Mouse (Mus musculus) midbrain, embryonic 16.5 days (tissue): ENCODE data around the gene Wdr70. TPM values are rescaled to one million over a fixed set of nuclear protein-coding genes. Genes with fewer than 3 reads are reported as not detected.

Source experiments
- ATAC-seq: fragments of 200-750 bp; cut with Nextera tagmentation; 2 replicates; pipeline ENCODE4 v1.8.0; 2017; ENCODE audit warnings: moderate TSS enrichment
- H3K27ac ChIP-seq: fragments of 300-500 bp; sonication (generic); 2 replicates; pipeline ENCODE4 v1.5.1; 2014; ENCODE audit warnings: mild to moderate bottlenecking, low read length, mixed read lengths
- H3K27me3 ChIP-seq: fragments of 300-500 bp; sonication (generic); 2 replicates; pipeline ENCODE4 v1.6.1; 2014; ENCODE audit warnings: low read depth, low read length, mixed read lengths; ENCODE audit not compliant: control insufficient read depth, insufficient read depth
- H3K36me3 ChIP-seq: fragments of 300-500 bp; sonication (generic); 2 replicates; pipeline ENCODE4 v1.6.1; 2014; ENCODE audit warnings: mild to moderate bottlenecking, low read length, moderate library complexity, mixed read lengths; ENCODE audit not compliant: control insufficient read depth, insufficient read depth
- H3K4me1 ChIP-seq: fragments of 300-500 bp; sonication (generic); 2 replicates; pipeline ENCODE4 v1.6.1; 2014; ENCODE audit warnings: mild to moderate bottlenecking, low read length, mixed read lengths; ENCODE audit not compliant: control insufficient read depth, insufficient read depth
- H3K4me2 ChIP-seq: fragments of 300-500 bp; sonication (generic); 2 replicates; pipeline ENCODE4 v1.6.1; 2014; ENCODE audit warnings: mild to moderate bottlenecking, low read length, mixed read lengths
- H3K4me3 ChIP-seq: fragments of 300-500 bp; sonication (generic); 2 replicates; pipeline ENCODE4 v1.5.1; 2014; ENCODE audit warnings: low read depth, mild to moderate bottlenecking, low read length, moderate library complexity, mixed read lengths
- H3K9ac ChIP-seq: fragments of 300-500 bp; sonication (generic); 2 replicates; pipeline ENCODE4 v1.6.1; 2014; ENCODE audit warnings: low read depth, low read length, mixed read lengths
- H3K9me3 ChIP-seq: fragments of 300-500 bp; sonication (generic); replicated peaks from 2 replicates; pipeline ENCODE4 v1.6.1; 2014; ENCODE audit warnings: mild to moderate bottlenecking, low read length, mixed read lengths; ENCODE audit not compliant: control insufficient read depth, poor library complexity, severe bottlenecking
- WGBS: fragments of 180-500 bp; shearing (Covaris S2); extraction: QIAGEN DNeasy Blood & Tissue Kit; methylation state at CpG from one replicate; pipeline ENCODE4 v1.1.7; 2014; 5-methylcytosine and 5-hydroxymethylcytosine counted together
- polyA plus RNA-seq: library from polyadenylated mRNA; unstranded; fragments of >200 nt; fragmentation: Nextera tagmentation; extraction: Ambion mirVana; gene quantifications from 2 replicates; pipeline ENCODE4 v1.2.1, GENCODE M21; 2015

Gene Wdr70
- polyA plus RNA-seq, 1 experiment from 2014 or later, result 75.2 TPM

GRCm38 (mm10) chr15:8006056-8006455 lies 93.0 kb downstream of the Wdr70 start:
- H3K4me1 ChIP-seq, result no peaks in the 10 kb centered on the region
- no peak for ATAC-seq
- H3K27ac ChIP-seq, result no peak overlapping the region
- no peaks in the 10 kb centered on the region for H3K36me3 ChIP-seq
- H3K9ac ChIP-seq, result no peak overlapping the region
- no peaks in the 10 kb centered on the region for H3K9me3 ChIP-seq
- no peak overlapping the region for H3K4me2 ChIP-seq
- no peaks in the 10 kb centered on the region for H3K27me3 ChIP-seq
- 94% methylated on average over 1 of the region's 1 CpGs for WGBS
- no peak overlapping the region for H3K4me3 ChIP-seq

- H3K4me3 ChIP-seq, result no peak overlapping the region
- WGBS, result 64% methylated on average over 5 of the region's 5 CpGs
- H3K36me3 ChIP-seq, result no peaks in the 10 kb centered on the region
- no peak overlapping the region for H3K4me2 ChIP-seq
- H3K9me3 ChIP-seq, result no peaks in the 10 kb centered on the region
- no peak for ATAC-seq
- no peaks in the 10 kb centered on the region for H3K4me1 ChIP-seq
- H3K27me3 ChIP-seq, result no peaks in the 10 kb centered on the region
- H3K9ac ChIP-seq, result no peak overlapping the region
- no peak overlapping the region for H3K27ac ChIP-seq
These were observed 93.5 kb downstream of the Wdr70 start for GRCm38 (mm10) chr15:8005506-8005905.

- H3K36me3 ChIP-seq, result no peaks in the 10 kb centered on the region
- no peak overlapping the region for H3K4me2 ChIP-seq
- no peaks in the 10 kb centered on the region for H3K4me1 ChIP-seq
- H3K9me3 ChIP-seq, result no peaks in the 10 kb centered on the region
- H3K9ac ChIP-seq, result no peak overlapping the region
- no peak for ATAC-seq
- H3K27ac ChIP-seq, result no peak overlapping the region
- H3K4me3 ChIP-seq, result no peak overlapping the region
- no peaks in the 10 kb centered on the region for H3K27me3 ChIP-seq
- WGBS, result 88% methylated on average over 8 of the region's 8 CpGs
These were observed 95.2 kb downstream of the Wdr70 start for GRCm38 (mm10) chr15:8003789-8004188.

GRCm38 (mm10) chr15:7998843-7999546 lies 100.0 kb downstream of the Wdr70 start:
- no peak overlapping the region for H3K4me3 ChIP-seq
- no peak overlapping the region for H3K27ac ChIP-seq
- H3K36me3 ChIP-seq, result no peaks in the 10 kb centered on the region
- ATAC-seq, result no peak
- H3K27me3 ChIP-seq, result no peaks in the 10 kb centered on the region
- WGBS, result 53% methylated on average over 14 of the region's 14 CpGs
- H3K4me2 ChIP-seq, result no peak overlapping the region
- H3K9me3 ChIP-seq, result no peaks in the 10 kb centered on the region
- no peaks in the 10 kb centered on the region for H3K4me1 ChIP-seq
- H3K9ac ChIP-seq, result no peak overlapping the region

GRCm38 (mm10) chr15:7998095-7998494 lies 100.9 kb downstream of the Wdr70 start:
- Histone ChIP-seq H3K9me3 (no peaks in the 10 kb centered on the region), H3K27me3 (no peaks in the 10 kb centered on the region), H3K4me3 (no peak overlapping the region), H3K9ac (no peak overlapping the region), H3K4me1 (no peaks in the 10 kb centered on the region), H3K27ac (no peak overlapping the region), H3K4me2 (no peak overlapping the region), H3K36me3 (no peaks in the 10 kb centered on the region)
- 94% methylated on average over 2 of the region's 2 CpGs for WGBS
- ATAC-seq, result no peak

GRCm38 (mm10) chr15:7993721-7994120 lies 105.3 kb downstream of the Wdr70 start:
- WGBS, result 70% methylated on average over 6 of the region's 6 CpGs
- Histone ChIP-seq H3K9ac (no peak overlapping the region), H3K27ac (no peak overlapping the region), H3K9me3 (no peaks in the 10 kb centered on the region), H3K4me3 (no peak overlapping the region), H3K4me1 (no peaks in the 10 kb centered on the region), H3K27me3 (no peaks in the 10 kb centered on the region), H3K36me3 (no peaks in the 10 kb centered on the region), H3K4me2 (no peak overlapping the region)
- ATAC-seq, result no peak

GRCm38 (mm10) chr15:7990101-7990500 lies 108.9 kb downstream of the Wdr70 start:
- Histone ChIP-seq H3K27me3 (no peaks in the 10 kb centered on the region), H3K27ac (no peak overlapping the region), H3K4me3 (no peak overlapping the region), H3K9ac (no peak overlapping the region), H3K4me1 (no peaks in the 10 kb centered on the region), H3K9me3 (no peaks in the 10 kb centered on the region), H3K36me3 (no peaks in the 10 kb centered on the region), H3K4me2 (no peak overlapping the region)
- no peak for ATAC-seq

GRCm38 (mm10) chr15:7987374-7987773 lies 111.6 kb downstream of the Wdr70 start:
- H3K4me2 ChIP-seq, result no peak overlapping the region
- WGBS, result 93% methylated on average over 8 of the region's 8 CpGs
- H3K4me1 ChIP-seq, result no peaks in the 10 kb centered on the region
- H3K9ac ChIP-seq, result no peak overlapping the region
- ATAC-seq, result no peak
- no peak overlapping the region for H3K4me3 ChIP-seq
- H3K9me3 ChIP-seq, result no peaks in the 10 kb centered on the region
- H3K36me3 ChIP-seq, result no peaks in the 10 kb centered on the region
- H3K27ac ChIP-seq, result no peak overlapping the region
- H3K27me3 ChIP-seq, result no peaks in the 10 kb centered on the region

- no peaks in the 10 kb centered on the region for H3K4me1 ChIP-seq
- H3K36me3 ChIP-seq, result no peaks in the 10 kb centered on the region
- no peak overlapping the region for H3K9ac ChIP-seq
- no peak overlapping the region for H3K27ac ChIP-seq
- no peak overlapping the region for H3K4me2 ChIP-seq
- no peaks in the 10 kb centered on the region for H3K9me3 ChIP-seq
- 25% methylated on average over 6 of the region's 6 CpGs for WGBS
- no peaks in the 10 kb centered on the region for H3K27me3 ChIP-seq
- ATAC-seq, result no peak
- H3K4me3 ChIP-seq, result no peak overlapping the region
These were observed 112.7 kb downstream of the Wdr70 start for GRCm38 (mm10) chr15:7986274-7986673.
